Mouse (Mus musculus) layer of hippocampus, adult 2 months (tissue): ENCODE measurements around the gene Gdi1. TPM values are rescaled to one million over a fixed set of nuclear protein-coding genes. Genes with fewer than 3 reads are reported as not detected.
A peak's percentile ranks its signal among the peaks of the same experiment; 100 is the strongest.

Source experiments
- DNase-seq, 2 experiments: peaks; one replicate each; pipeline ENCODE4 v3.0.0; 2022; ENCODE audit warnings: low spot score in 2 of 2
- H3K27ac ChIP-seq: fragments of 200-600 bp; 2 replicates; pipeline ENCODE4 v1.8.1; 2022
- H3K4me3 ChIP-seq: fragments of 200-600 bp; 2 replicates; pipeline ENCODE4 v1.8.1; 2022; ENCODE audit warnings: mild to moderate bottlenecking
- CTCF ChIP-seq: fragments of 200-600 bp; conservative IDR thresholded peaks from 2 replicates; pipeline ENCODE4 v1.8.1; 2022; ENCODE audit warnings: antibody characterized with exemption, mild to moderate bottlenecking, moderate library complexity
- total RNA-seq, 2 experiments: library from RNA; stranded (reverse); gene quantifications; 2 replicates each; pipeline ENCODE4 v1.2.3; 2021

The Gdi1 gene
- total RNA-seq, 2 experiments from 2014 or later = 620 to 624 TPM

GRCm38 (mm10) chrX:74282395-74283091 lies 22.3 kb upstream of the Gdi1 start:
- Histone ChIP-seq H3K27ac (peak overlapping the region; percentile 91), H3K4me3 (peak overlapping the region; percentile 69)
- TF ChIP-seq CTCF = no peak
- peak; percentile 77 to 86 for DNase-seq

- peak overlapping the region; percentile 69 for H3K4me3 ChIP-seq
- H3K27ac ChIP-seq = peak overlapping the region; percentile 91
- no peak for TF ChIP-seq CTCF
- no peak for DNase-seq
These were observed 21.7 kb upstream of the Gdi1 start for GRCm38 (mm10) chrX:74283092-74283437.

GRCm38 (mm10) chrX:74293431-74293830 lies 11.4 kb upstream of the Gdi1 start:
- no peak overlapping the region for H3K4me3 ChIP-seq
- no peak for TF ChIP-seq CTCF
- no peak overlapping the region for H3K27ac ChIP-seq
- DNase-seq = no peak

- no peak for TF ChIP-seq CTCF
- Histone ChIP-seq H3K27ac (peak within 1 kb of the TSS; percentile 89), H3K4me3 (peak within 1 kb of the TSS; percentile 79)
- DNase-seq = peak; percentile 90 to 95
These were observed 8.0 kb upstream of the Gdi1 start, which contains the start of gene Atp6ap1 for GRCm38 (mm10) chrX:74296538-74297448. Gene Atp6ap1, plus strand, starts transcription at chrX:74297097.

- DNase-seq = no peak
- Histone ChIP-seq H3K27ac (no peak overlapping the region), H3K4me3 (no peak overlapping the region)
- no peak for TF ChIP-seq CTCF
These were observed 6.5 kb upstream of the Gdi1 start for GRCm38 (mm10) chrX:74298348-74298747.

- no peak for TF ChIP-seq CTCF
- H3K4me3 ChIP-seq = no peak overlapping the region
- H3K27ac ChIP-seq = no peak overlapping the region
- no peak for DNase-seq
These were observed 5.1 kb upstream of the Gdi1 start for GRCm38 (mm10) chrX:74299721-74300120.

- DNase-seq = peak; percentile 82 to 91
- no peak for TF ChIP-seq CTCF
- H3K27ac ChIP-seq = peak within 1 kb of the TSS; percentile 91
- H3K4me3 ChIP-seq = peak within 1 kb of the TSS; percentile 71
These were observed 8.0 kb downstream of the Gdi1 start, which contains the start of gene Fam50a for GRCm38 (mm10) chrX:74312540-74313464. Gene Fam50a, plus strand, starts transcription at chrX:74313033.

- DNase-seq = peak; percentile 14 to 25
- peak within 1 kb of the TSS; percentile 89 for H3K27ac ChIP-seq
- peak within 1 kb of the TSS; percentile 59 for H3K4me3 ChIP-seq
- TF ChIP-seq CTCF = no peak
These were observed 23.9 kb downstream of the Gdi1 start, which contains the start of gene Plxna3 for GRCm38 (mm10) chrX:74328725-74329161. Gene Plxna3, plus strand, starts transcription at chrX:74329066.

- DNase-seq = no peak
These were observed 24.4 kb downstream of the Gdi1 start for GRCm38 (mm10) chrX:74329215-74329671.

GRCm38 (mm10) chrX:74330166-74330930 lies 25.6 kb downstream of the Gdi1 start:
- H3K27ac ChIP-seq = no peak overlapping the region
- DNase-seq = no peak
- no peak overlapping the region; the same call in 1 of the 2 replicates for H3K4me3 ChIP-seq
- TF ChIP-seq CTCF = no peak

More at GRCm38 (mm10) chrX:74329215-74329671, 24.4 kb downstream of the Gdi1 start:
- TF ChIP-seq CTCF = no peak
- Histone ChIP-seq H3K4me3 (peak overlapping the region; percentile 59), H3K27ac (peak overlapping the region; percentile 89)
